Mouse (Mus musculus): ENCODE data around the gene Fam110c. TPM values are rescaled to one million over a fixed set of nuclear protein-coding genes. Genes with fewer than 3 reads are reported as not detected.

Gene Fam110c
- total and polyA plus RNA-seq, 3 experiments, result 0.10 TPM; not detected in 2

- H3K27me3 ChIP-seq (replicated peaks), result no peaks in the 10 kb centered on the region
- no peak overlapping the region for H3K9ac ChIP-seq (ENCODE audit: insufficient read depth, low read depth)
- no peak for TF ChIP-seq ETS1 (conservative IDR thresholded peaks at IDR 0.05; ENCODE audit: low read depth, low read length)
- TF ChIP-seq E2F4 (IDR thresholded peaks at IDR 0.05; ENCODE audit: insufficient replicate concordance, low read depth, low read length), result no peak
- no peak for TF ChIP-seq TCF12 (IDR thresholded peaks at IDR 0.05; ENCODE audit: low read depth, low read length)
- TF ChIP-seq GABPA (IDR thresholded peaks at IDR 0.05; ENCODE audit: insufficient replicate concordance, low read depth, low read length), result no peak
- TF ChIP-seq POLR2A (IDR thresholded peaks at IDR 0.05; ENCODE audit: low read depth, low read length), result no peak
- no peak for TF ChIP-seq RCOR1 (conservative IDR thresholded peaks at IDR 0.05; ENCODE audit: low read depth, low read length)
- no peak for TF ChIP-seq MYC (IDR thresholded peaks at IDR 0.05; ENCODE audit: low read depth, low read length)
- TF ChIP-seq CHD2 (IDR thresholded peaks at IDR 0.05; ENCODE audit: low read length), result no peak
- no peak for TF ChIP-seq ELF1 (IDR thresholded peaks at IDR 0.05; ENCODE audit: low read depth, low read length)
- TF ChIP-seq CTCF (conservative IDR thresholded peaks at IDR 0.05 in 1 of 2, IDR thresholded peaks at IDR 0.05 in 1 of 2; ENCODE audit: low read depth in 2 of 2, low read length in 2 of 2), result no peak
- TF ChIP-seq UBTF (IDR thresholded peaks at IDR 0.05; ENCODE audit: low read depth, low read length), result no peak
- no peak for TF ChIP-seq HCFC1 (IDR thresholded peaks at IDR 0.05; ENCODE audit: low read depth, low read length)
- TF ChIP-seq MAX (IDR thresholded peaks at IDR 0.05; ENCODE audit: low read length), result no peak
- TF ChIP-seq MAZ (IDR thresholded peaks at IDR 0.05; ENCODE audit: low read depth, low read length), result no peak
- TF ChIP-seq EP300 (IDR thresholded peaks at IDR 0.05; ENCODE audit: low read length), result no peak
- TF ChIP-seq JUND (conservative IDR thresholded peaks at IDR 0.05; ENCODE audit: low read depth, low read length), result no peak
- TF ChIP-seq TBP (conservative IDR thresholded peaks at IDR 0.05; ENCODE audit: low read depth, low read length), result no peak
- TF ChIP-seq ZKSCAN1 (IDR thresholded peaks at IDR 0.05; ENCODE audit: borderline replicate concordance, low read depth, low read length), result no peak
- TF ChIP-seq MEF2A (IDR thresholded peaks at IDR 0.05; ENCODE audit: borderline replicate concordance, low read depth, low read length), result no peak
- no peak for TF ChIP-seq NRF1 (IDR thresholded peaks at IDR 0.05; ENCODE audit: low read depth, low read length)
- no peak overlapping the region for H3K4me3 ChIP-seq (replicated peaks in 1 of 3; ENCODE audit: low read depth in 2 of 3, low read length in 2 of 3, poor library complexity in 1 of 3)
- H3K27ac ChIP-seq (ENCODE audit: insufficient read depth, low read depth), result no peak overlapping the region
- H3K79me2 ChIP-seq (replicated peaks; ENCODE audit: control insufficient read depth, extremely low read depth, insufficient read depth, poor library complexity, severe bottlenecking), result no peaks in the 10 kb centered on the region
- in situ Hi-C loops (cut with MboI; ENCODE audit: low pct_ligation_motif_present, low pct_unique_long_range_greater_than_20kb, low sequenced_read_pairs) (no loop called here), dilution Hi-C loops (cut with MboI; ENCODE audit: extremely low pct_ligation_motif_present, extremely low pct_unique_long_range_greater_than_20kb, low sequenced_read_pairs) (no loop called here)
- H3K4me1 ChIP-seq (ENCODE audit: control insufficient read depth in 1 of 2, insufficient read depth in 2 of 2), result peaks cover 2 to 14% of the 10 kb centered on the region in 2 experiments; a peak in 1 of 4 replicates
- H3K4me2 ChIP-seq (ENCODE audit: insufficient read depth, low read depth, poor library complexity, severe bottlenecking), result no peak overlapping the region
- H3K9me3 ChIP-seq (replicated peaks; ENCODE audit: low read length), result no peaks in the 10 kb centered on the region
- H3K36me3 ChIP-seq (replicated peaks in 1 of 2; ENCODE audit: control insufficient read depth in 1 of 2, insufficient read depth in 1 of 2, low read length in 1 of 2), result no peaks in the 10 kb centered on the region
- DNase-seq (ENCODE audit: extremely low read depth), result no peak
Measured at GRCm38 (mm10) chr12:31129548-31129947, 55.9 kb downstream of the Fam110c start.

Other genes starting within 250 kb of the Fam110c start
- gene Alkal2, start 189.5 kb upstream of the Fam110c start, total RNA-seq (2012; rRNA removed), result not detected in 2 replicates
- gene Alkal2, start 189.5 kb upstream of the Fam110c start, total RNA-seq (2014; rRNA removed), result not detected in 2 replicates
- gene Alkal2, start 189.5 kb upstream of the Fam110c start, polyA plus RNA-seq (2012; ENCODE audit: insufficient read length, low read depth), result not detected in 2 replicates
- gene Acp1, start 162.3 kb upstream of the Fam110c start, total RNA-seq (2012; rRNA removed), result 85.5 and 92.4 TPM in 2 replicates
- gene Acp1, start 162.3 kb upstream of the Fam110c start, total RNA-seq (2014; rRNA removed), result 198 and 225 TPM in 2 replicates
- gene Acp1, start 162.3 kb upstream of the Fam110c start, polyA plus RNA-seq (2012; ENCODE audit: insufficient read length, low read depth), result 125 and 131 TPM in 2 replicates
- 0.46 and 0.59 TPM in 2 replicates for gene Sh3yl1, start 162.2 kb upstream of the Fam110c start, total RNA-seq (2012; rRNA removed)
- 0.28 and 0.34 TPM in 2 replicates for gene Sh3yl1, start 162.2 kb upstream of the Fam110c start, total RNA-seq (2014; rRNA removed)
- 1.0 and 1.2 TPM in 2 replicates for gene Sh3yl1, start 162.2 kb upstream of the Fam110c start, polyA plus RNA-seq (2012; ENCODE audit: insufficient read length, low read depth)
- gene Gm6993, start 166.9 kb downstream of the Fam110c start, total RNA-seq (2012; rRNA removed), result not detected in 2 replicates
- gene Gm6993, start 166.9 kb downstream of the Fam110c start, total RNA-seq (2014; rRNA removed), result not detected in 2 replicates
- not detected in 2 replicates for gene Gm6993, start 166.9 kb downstream of the Fam110c start, polyA plus RNA-seq (2012; ENCODE audit: insufficient read length, low read depth)
- under 0.01 and 0.08 TPM in 2 replicates for gene Lamb1, start 191.4 kb downstream of the Fam110c start, total RNA-seq (2012; rRNA removed)
- not detected in 2 replicates for gene Lamb1, start 191.4 kb downstream of the Fam110c start, total RNA-seq (2014; rRNA removed)
- 0.12 TPM in 1 of 2 replicates, not detected in the other for gene Lamb1, start 191.4 kb downstream of the Fam110c start, polyA plus RNA-seq (2012; ENCODE audit: insufficient read length, low read depth)